Mouse (Mus musculus): ENCODE measurements around the gene Gbp9.

DNA sequence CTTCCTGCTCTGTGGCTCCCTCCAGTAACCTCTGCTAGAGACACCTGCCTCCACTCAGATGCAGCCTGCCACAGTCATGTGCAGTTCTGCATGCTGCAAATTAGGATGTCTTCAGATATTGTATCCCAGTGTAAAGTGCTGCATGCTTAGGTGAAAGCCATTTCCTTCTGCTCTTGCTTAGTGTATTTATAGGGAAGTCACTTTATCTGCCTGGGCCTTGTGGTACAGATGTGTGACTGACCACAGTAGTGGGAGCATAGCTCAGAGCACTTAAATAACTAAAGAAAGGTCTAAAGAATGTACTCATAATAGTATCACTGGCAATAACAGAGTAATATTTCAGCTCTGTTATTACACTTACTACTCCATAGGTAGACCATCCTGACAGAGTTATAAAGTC lies 57.4 kb downstream of the Gbp9 start:
- TF ChIP-seq CTCF (IDR thresholded peaks at IDR 0.05; ENCODE audit: control insufficient read depth, insufficient read depth, low read length) (no peak), POLR2A (IDR thresholded peaks at IDR 0.05; ENCODE audit: borderline replicate concordance, control insufficient read depth, low read depth, low read length) (no peak)

Measured in bone marrow, adult 2 months (tissue).